Mouse (Mus musculus) gastrocnemius, postnatal 10 days (tissue): ENCODE results near the gene Ccdc180. TPM values are rescaled to one million over a fixed set of nuclear protein-coding genes. Genes with fewer than 3 reads are reported as not detected.

Experiments
- DNase-seq: peaks from one replicate; pipeline ENCODE4 v3.0.0; 2021; ENCODE audit warnings: mixed read lengths
- long read RNA-seq, 2 experiments: library from polyadenylated mRNA; stranded (forward); transcript quantifications; one replicate each; pipeline ENCODE4 v2.0.0; 2021
- total RNA-seq, 2 experiments: library from RNA; stranded (reverse); gene quantifications; 2 replicates each; pipeline ENCODE4 v1.2.3; 2021

Ccdc180 gene
- not detected for total RNA-seq
- long read RNA-seq, experiment 1 = 0 reads
- long read RNA-seq, experiment 2 = 0 reads

GRCm38 (mm10) chr4:45890066-45890761 lies at the start of gene Ccdc180:
Gene Ccdc180, plus strand, starts transcription at chr4:45890303.
- DNase-seq = peak; percentile 43

GRCm38 (mm10) chr4:45844355-45844754 lies 45.7 kb upstream of the Ccdc180 start:
- DNase-seq = peak; percentile 33

- DNase-seq = no peak
These were observed 43.8 kb upstream of the Ccdc180 start for GRCm38 (mm10) chr4:45846263-45846662.

- no peak for DNase-seq
These were observed 41.8 kb upstream of the Ccdc180 start, which contains the start of gene Stra6l for GRCm38 (mm10) chr4:45848109-45848824. Gene Stra6l, plus strand, starts transcription at chr4:45848664.

- DNase-seq = no peak
These were observed 41.3 kb upstream of the Ccdc180 start for GRCm38 (mm10) chr4:45848825-45849156.

GRCm38 (mm10) chr4:45849419-45849818 lies 40.7 kb upstream of the Ccdc180 start:
- no peak for DNase-seq

GRCm38 (mm10) chr4:45851640-45852051 lies 38.5 kb upstream of the Ccdc180 start:
- DNase-seq = peak; percentile 57

GRCm38 (mm10) chr4:45853496-45854246 lies 36.4 kb upstream of the Ccdc180 start:
- DNase-seq = no peak

GRCm38 (mm10) chr4:45855803-45856424 lies 34.2 kb upstream of the Ccdc180 start:
- peak; percentile 76 for DNase-seq

GRCm38 (mm10) chr4:45861160-45861559 lies 28.9 kb upstream of the Ccdc180 start:
- DNase-seq = no peak

GRCm38 (mm10) chr4:45867416-45867815 lies 22.7 kb upstream of the Ccdc180 start:
- no peak for DNase-seq

- no peak for DNase-seq
These were observed 20.9 kb upstream of the Ccdc180 start for GRCm38 (mm10) chr4:45869021-45869815.

GRCm38 (mm10) chr4:45872147-45872546 lies 18.0 kb upstream of the Ccdc180 start:
- DNase-seq = no peak

- no peak for DNase-seq
These were observed 11.2 kb upstream of the Ccdc180 start for GRCm38 (mm10) chr4:45878929-45879328.

GRCm38 (mm10) chr4:45882521-45882920 lies 7.6 kb upstream of the Ccdc180 start:
- no peak for DNase-seq

- DNase-seq = no peak
These were observed 6.9 kb upstream of the Ccdc180 start for GRCm38 (mm10) chr4:45883250-45883649.

GRCm38 (mm10) chr4:45889487-45889886 lies 616 bp upstream of the Ccdc180 start:
- no peak for DNase-seq

GRCm38 (mm10) chr4:45896425-45897081 lies 6.5 kb downstream of the Ccdc180 start:
- no peak for DNase-seq

GRCm38 (mm10) chr4:45898413-45898812 lies 8.3 kb downstream of the Ccdc180 start:
- no peak for DNase-seq

GRCm38 (mm10) chr4:45909256-45909655 lies 19.2 kb downstream of the Ccdc180 start:
- DNase-seq = no peak

GRCm38 (mm10) chr4:45909924-45910323 lies 19.8 kb downstream of the Ccdc180 start:
- DNase-seq = no peak
